Mouse (Mus musculus) CH12.LX (cell line): Measurements from ENCODE around the gene Arhgap45.

Experiments
- CTCF ChIP-seq, 2 experiments: IDR thresholded peaks in 1 of 2; conservative IDR thresholded peaks in 1 of 2; 2 replicates each; pipeline ENCODE4 v1.5.1; 2011 to 2012; ENCODE audit warnings: low read depth in 2 of 2, low read length in 2 of 2, improper control_type of control experiment in 1 of 2, inconsistent platforms in 1 of 2, mild to moderate bottlenecking in 1 of 2, moderate library complexity in 1 of 2
- EP300 ChIP-seq: IDR thresholded peaks from 2 replicates; pipeline ENCODE4 v1.6.1; 2011; ENCODE audit warnings: low read length, improper control_type of control experiment
- HCFC1 ChIP-seq: IDR thresholded peaks from 2 replicates; pipeline ENCODE4 v1.6.1; 2012; ENCODE audit warnings: low read depth, mild to moderate bottlenecking, inconsistent platforms, low read length, improper control_type of control experiment
- MAX ChIP-seq: IDR thresholded peaks from 2 replicates; pipeline ENCODE4 v1.6.1; 2011; ENCODE audit warnings: low read length, improper control_type of control experiment
- MEF2A ChIP-seq: IDR thresholded peaks from 2 replicates; pipeline ENCODE4 v1.6.1; 2014; ENCODE audit warnings: low read depth, mild to moderate bottlenecking, inconsistent platforms, low read length, improper control_type of control experiment, borderline replicate concordance
- POLR2A ChIP-seq: IDR thresholded peaks from 2 replicates; pipeline ENCODE4 v1.6.1; 2011; ENCODE audit warnings: low read depth, mild to moderate bottlenecking, improper control_type of control experiment, low read length
- POLR2AphosphoS2 ChIP-seq: IDR thresholded peaks from 2 replicates; pipeline ENCODE4 v1.6.1; 2011; ENCODE audit warnings: low read depth, low read length, improper control_type of control experiment
- SIN3A ChIP-seq: IDR thresholded peaks from 2 replicates; pipeline ENCODE4 v1.6.1; 2012; ENCODE audit warnings: low read length, improper control_type of control experiment, inconsistent platforms
- ZKSCAN1 ChIP-seq: IDR thresholded peaks from 2 replicates; pipeline ENCODE4 v1.6.1; 2012; ENCODE audit warnings: low read depth, inconsistent platforms, low read length, improper control_type of control experiment, borderline replicate concordance

DNA sequence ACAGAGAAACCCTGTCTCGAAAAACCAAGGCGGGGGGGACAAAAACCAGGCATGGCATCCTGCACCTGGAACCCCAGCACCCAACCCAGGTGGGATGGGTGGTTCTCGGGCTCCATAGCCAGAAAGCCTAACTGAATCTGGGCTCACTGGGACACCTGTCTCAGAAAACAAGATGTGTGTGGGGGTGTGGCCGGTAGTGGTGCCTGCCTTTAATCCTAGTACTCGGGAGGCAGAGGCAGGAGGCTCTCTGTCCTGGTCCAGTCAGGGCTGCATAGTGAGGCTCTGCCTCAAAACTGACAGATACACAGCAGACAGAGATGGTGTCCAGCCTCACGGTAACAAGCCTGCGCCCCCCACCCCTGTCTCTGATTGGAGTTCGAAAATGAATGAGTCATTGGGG lies 6.4 kb downstream of the Arhgap45 start:
- TF ChIP-seq HCFC1 (no peak), MAX (no peak), POLR2AphosphoS2 (no peak), CTCF (conservative IDR thresholded peaks at IDR 0.05 in 1 of 2, IDR thresholded peaks at IDR 0.05 in 1 of 2; ENCODE audit: low read depth in 2 of 2, low read length in 2 of 2) (no peak), POLR2A (no peak), SIN3A (no peak), MEF2A (no peak), EP300 (no peak), ZKSCAN1 (no peak)
